Mouse (Mus musculus): ENCODE data around the gene Gm48552. TPM values are rescaled to one million over a fixed set of nuclear protein-coding genes. Genes with fewer than 3 reads are reported as not detected.

Gm48552 gene
- 2.7 and 3.6 TPM in 2 replicates for polyA plus RNA-seq (2012; rRNA removed)

DNA sequence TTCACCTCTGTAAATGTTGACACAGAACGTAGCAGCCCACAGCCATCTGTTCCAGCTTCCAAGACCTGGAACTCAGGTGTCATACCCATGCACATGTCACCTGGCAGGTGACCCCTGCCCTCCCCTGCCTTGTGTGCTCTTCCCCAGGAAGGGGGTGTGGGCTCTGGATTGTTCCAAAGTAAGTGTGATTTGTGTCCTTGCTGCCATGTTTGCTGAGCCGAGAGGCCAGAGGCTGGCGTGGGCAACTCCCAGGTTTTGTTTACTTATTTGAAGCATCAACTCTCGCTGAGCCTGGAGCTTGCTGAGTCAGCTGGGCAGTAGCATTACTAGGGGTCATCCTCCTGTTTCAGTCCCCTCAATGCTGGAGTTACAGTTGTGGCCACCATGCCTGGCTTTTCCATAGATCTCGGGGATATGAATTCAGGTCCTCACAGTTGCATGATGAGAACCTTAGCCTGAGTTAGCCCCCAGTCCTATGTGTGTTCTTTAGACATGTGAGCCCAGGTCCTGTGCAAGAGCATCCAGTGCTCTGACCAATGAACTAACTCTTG is at the start of gene Gm48552:
Gene Gm48552 (plus strand): TSS at position 501 of the 551 bp plus-strand sequence.
- no peak for DNase-seq (ENCODE audit: low spot score)

GRCm38 (mm10) chr10:81340551-81341332 is 48.1 kb upstream of the Gm48552 start:
- no peak for DNase-seq (ENCODE audit: low spot score)

GRCm38 (mm10) chr10:81341333-81341949 is 47.4 kb upstream of the Gm48552 start:
- DNase-seq (ENCODE audit: low spot score) = no peak

DNA sequence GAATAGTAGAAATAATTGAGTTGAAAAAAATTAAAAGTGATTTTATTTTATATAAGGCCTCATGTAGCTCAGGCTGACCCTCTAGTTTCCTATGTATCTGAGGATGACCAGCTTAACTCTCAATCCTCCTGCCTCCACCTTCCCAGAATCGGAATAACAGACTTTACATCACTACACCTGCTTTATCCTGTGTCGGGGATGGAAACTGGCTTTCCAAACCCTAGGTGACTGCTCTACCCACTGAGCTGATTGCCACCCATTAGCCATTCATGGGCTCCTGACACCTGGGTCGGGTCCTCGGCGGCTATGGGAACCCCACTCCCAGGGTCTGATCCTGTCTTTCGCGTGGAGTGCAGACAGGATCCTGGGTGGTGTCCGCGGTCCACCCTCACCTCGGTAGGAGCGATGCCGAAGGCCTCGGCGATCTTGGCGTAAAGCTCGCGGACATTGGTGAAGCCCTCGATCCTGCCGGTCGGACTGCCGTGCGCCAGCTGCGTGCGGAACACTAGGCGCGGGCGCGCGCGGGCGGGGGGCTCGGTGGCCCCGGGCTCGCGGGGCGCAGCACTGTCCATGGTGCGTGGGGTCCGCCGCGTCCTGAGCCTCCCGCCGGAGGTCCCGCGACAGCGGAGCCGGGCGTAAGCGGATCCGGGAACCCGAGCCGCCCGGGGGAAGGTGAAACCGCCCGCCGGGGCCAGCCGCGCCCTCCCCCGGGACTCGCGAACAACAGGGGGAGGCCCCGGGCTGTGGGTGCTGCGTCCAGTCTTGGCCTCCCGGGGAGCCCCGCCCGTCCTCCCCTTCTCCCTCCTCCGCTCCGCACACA is 45.9 kb upstream of the Gm48552 start, which contains the start of gene Gipc3:
Gene Gipc3 (minus strand): TSS at position 581 of the 820 bp plus-strand sequence.
- DNase-seq (ENCODE audit: low spot score) = no peak

- DNase-seq (ENCODE audit: low spot score) = no peak
Observed at GRCm38 (mm10) chr10:81344421-81345161, 44.2 kb upstream of the Gm48552 start.

DNA sequence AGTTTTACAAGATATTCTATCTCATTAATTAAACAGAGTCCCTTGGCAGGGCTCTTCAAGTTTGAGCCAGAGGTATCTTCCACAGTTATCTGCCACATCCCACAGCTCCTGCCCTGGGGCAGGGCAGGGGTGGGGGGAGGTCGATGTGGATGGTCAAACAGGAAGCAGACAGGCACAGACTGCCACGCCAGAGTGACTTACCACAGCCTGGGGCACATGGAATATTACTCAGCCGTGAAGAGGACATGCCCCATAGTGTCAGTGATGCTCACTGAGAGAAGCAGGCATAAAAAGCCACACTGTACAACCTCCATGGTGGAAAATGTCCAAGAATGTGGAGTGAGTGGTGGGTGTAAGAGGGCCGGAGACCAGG is 43.7 kb upstream of the Gm48552 start:
- no peak for DNase-seq (ENCODE audit: low spot score)

DNA sequence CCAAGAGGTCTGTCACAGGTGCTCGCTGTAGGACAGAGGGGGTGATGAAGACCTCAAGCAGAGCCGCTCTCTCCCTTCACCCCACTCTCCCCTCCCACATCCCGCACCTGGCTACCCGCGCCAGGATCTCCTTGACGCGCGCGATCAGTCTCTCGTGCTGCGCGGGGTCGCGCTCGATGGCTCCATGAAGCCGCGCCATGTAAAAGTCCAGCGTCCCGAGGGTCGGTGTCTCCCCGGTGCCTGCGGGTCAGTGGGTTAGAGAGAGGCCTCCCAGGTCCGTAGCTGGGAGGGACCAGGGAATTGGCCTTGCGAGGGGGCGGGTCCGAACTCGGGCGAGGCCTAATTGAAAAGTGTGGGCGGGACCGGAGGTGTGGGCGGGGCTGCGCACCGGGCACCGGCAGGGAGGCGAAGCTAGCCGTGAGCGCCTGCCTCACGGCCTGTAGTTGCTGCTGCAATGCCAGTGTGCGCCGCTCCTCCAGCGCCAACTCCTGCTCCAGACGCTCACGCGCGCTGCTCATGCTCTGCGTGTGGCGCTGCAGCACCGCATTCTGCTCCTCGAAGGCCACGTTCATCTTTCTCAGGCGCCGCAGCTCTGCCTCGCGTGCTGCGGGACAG is 42.2 kb upstream of the Gm48552 start:
- peak; percentile 51 for DNase-seq (ENCODE audit: low spot score)

- no peak for DNase-seq (ENCODE audit: low spot score)
Observed at GRCm38 (mm10) chr10:81349146-81349545, 39.7 kb upstream of the Gm48552 start.

- no peak for DNase-seq (ENCODE audit: low spot score)
Observed at GRCm38 (mm10) chr10:81349961-81350350, 38.8 kb upstream of the Gm48552 start.

- peak; percentile 96 for DNase-seq (ENCODE audit: low spot score)
Observed at GRCm38 (mm10) chr10:81350351-81351063, 38.3 kb upstream of the Gm48552 start, which contains the start of gene Hmg20b. TSS of gene Hmg20b (minus strand) at chr10:81350480.

DNA sequence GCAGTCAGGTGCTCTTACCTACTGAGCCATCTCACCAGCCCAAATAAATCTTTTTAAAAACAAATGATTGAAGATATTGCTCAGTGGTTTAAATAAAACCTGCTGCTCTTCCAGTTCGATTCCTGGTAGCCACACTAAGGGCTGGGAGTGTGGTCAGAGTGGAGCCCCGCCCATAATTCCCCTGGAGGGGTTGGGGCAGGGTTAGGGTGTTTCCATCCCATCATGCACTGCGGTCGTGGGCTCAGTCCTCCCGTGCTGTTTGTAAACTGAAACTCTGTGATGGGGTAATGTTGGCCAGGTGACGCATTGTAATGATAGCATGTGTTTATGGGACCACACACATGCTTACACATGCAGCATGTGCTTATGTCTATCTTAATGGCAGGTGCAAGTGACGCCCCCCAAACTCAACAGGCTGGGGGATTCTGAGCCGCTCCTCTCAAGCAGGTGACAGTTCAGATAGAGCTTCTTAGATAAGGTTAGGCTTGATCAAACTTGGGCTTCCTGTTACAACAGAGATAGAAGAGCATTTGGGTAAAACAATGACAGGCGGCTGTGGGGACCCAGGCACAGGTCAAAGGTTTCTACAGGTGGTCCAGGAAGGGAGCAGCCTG is 37.0 kb upstream of the Gm48552 start:
- no peak for DNase-seq (ENCODE audit: low spot score)

GRCm38 (mm10) chr10:81354738-81355477 is 33.9 kb upstream of the Gm48552 start:
- DNase-seq (ENCODE audit: low spot score) = no peak

DNA sequence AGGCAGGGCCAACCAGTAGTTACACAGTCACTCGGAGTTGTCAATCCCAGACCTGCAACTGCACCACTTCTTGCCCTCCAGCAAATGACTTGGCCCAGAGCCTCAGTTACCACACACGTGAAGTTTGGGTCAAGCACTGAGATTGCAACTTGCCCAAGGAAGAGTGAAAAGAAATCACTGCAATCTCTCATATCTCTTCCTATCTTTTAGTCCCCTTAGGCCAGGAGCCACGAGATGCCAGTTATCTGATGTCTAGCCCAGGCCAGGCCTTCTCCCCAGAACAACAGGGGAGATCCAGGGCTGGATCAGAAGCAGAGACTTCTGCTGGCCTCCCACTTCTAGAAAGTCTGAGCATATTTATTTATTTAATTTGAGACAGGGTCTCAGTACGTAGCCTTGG is 33.3 kb upstream of the Gm48552 start:
- DNase-seq (ENCODE audit: low spot score) = no peak

GRCm38 (mm10) chr10:81356352-81356990 is 32.3 kb upstream of the Gm48552 start:
- DNase-seq (ENCODE audit: low spot score) = no peak

DNA sequence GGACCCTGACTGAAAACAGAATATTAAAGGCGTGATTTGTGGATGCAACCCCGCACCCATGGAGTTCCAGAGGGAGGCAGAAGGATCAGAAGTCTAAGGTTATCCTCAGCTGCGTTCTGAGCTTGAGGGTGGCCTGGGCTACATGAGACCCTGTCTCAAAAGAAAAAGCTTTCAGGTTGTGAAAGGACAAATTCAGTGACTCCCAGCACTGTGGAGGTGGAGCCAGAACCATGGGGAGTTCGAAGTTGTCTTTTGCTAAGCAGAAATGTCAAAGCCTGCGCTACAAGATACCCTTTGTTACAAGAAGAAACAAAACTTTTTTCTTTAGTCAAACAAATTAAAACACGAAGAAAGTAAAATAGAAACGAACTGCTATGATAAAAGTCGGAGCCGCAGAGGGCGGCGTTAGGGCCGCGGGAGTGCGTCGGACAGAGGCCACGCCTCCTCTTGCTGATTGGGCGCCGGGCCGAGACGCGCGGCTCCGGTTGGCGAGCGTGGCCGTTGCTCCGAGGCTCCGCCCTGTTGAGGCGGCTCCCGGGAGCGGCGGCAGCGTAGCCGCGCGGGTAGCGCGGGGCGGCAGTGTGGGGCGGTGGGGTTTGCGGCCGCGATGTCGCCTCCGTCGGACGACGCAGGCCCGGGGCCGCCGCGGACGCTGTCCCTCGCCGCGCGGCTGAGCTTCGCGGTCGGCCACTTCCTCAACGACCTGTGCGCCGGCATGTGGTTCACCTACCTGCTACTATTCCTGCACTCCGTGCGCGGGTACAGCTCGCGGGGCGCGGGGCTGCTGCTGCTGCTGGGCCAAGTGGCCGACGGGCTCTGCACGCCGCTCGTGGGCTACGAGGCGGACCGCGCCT is 31.6 kb upstream of the Gm48552 start, which contains the start of gene Mfsd12:
Gene Mfsd12 (plus strand): TSS at position 501 of the 854 bp plus-strand sequence.
- peak; percentile 81 for DNase-seq (ENCODE audit: low spot score)

- no peak for DNase-seq (ENCODE audit: low spot score)
Observed at GRCm38 (mm10) chr10:81358209-81358608, 30.6 kb upstream of the Gm48552 start.

GRCm38 (mm10) chr10:81358841-81359240 is 30.0 kb upstream of the Gm48552 start:
- DNase-seq (ENCODE audit: low spot score) = no peak
